Mouse (Mus musculus): ENCODE results near the gene Serpinb9b. TPM values are rescaled to one million over a fixed set of nuclear protein-coding genes. Genes with fewer than 3 reads are reported as not detected.
A peak's percentile ranks its signal among the peaks of the same experiment; 100 is the strongest.

Gene Serpinb9b
- polyA plus RNA-seq, 1 experiment from 2014 or later = 0.49 TPM

GRCm38 (mm10) chr13:33051697-33052096, 24.5 kb downstream of the Serpinb9b start:
- no peak for ATAC-seq (ENCODE audit: insufficient number of reproducible peaks, low FRiP score, low TSS enrichment, low read depth)
- no peaks in the 10 kb centered on the region for H3K9me3 ChIP-seq
- H3K4me1 ChIP-seq = no peaks in the 10 kb centered on the region
- WGBS = 58% methylated on average over 3 of the region's 3 CpGs
- no peak overlapping the region for H3K9ac ChIP-seq
- no peak overlapping the region for H3K4me2 ChIP-seq
- H3K4me3 ChIP-seq = no peak overlapping the region
- no peaks in the 10 kb centered on the region for H3K36me3 ChIP-seq
- no peaks in the 10 kb centered on the region for H3K27me3 ChIP-seq
- no peak overlapping the region for H3K27ac ChIP-seq

GRCm38 (mm10) chr13:33063048-33063447, 35.8 kb downstream of the Serpinb9b start:
- Histone ChIP-seq H3K4me3 (no peak overlapping the region), H3K4me2 (no peak overlapping the region), H3K27me3 (no peaks in the 10 kb centered on the region), H3K36me3 (no peaks in the 10 kb centered on the region), H3K4me1 (no peaks in the 10 kb centered on the region), H3K9ac (no peak overlapping the region), H3K27ac (no peak overlapping the region), H3K9me3 (no peaks in the 10 kb centered on the region)
- 83% methylated on average over 1 of the region's 1 CpGs for WGBS
- ATAC-seq (ENCODE audit: insufficient number of reproducible peaks, low FRiP score, low TSS enrichment, low read depth) = no peak

DNA sequence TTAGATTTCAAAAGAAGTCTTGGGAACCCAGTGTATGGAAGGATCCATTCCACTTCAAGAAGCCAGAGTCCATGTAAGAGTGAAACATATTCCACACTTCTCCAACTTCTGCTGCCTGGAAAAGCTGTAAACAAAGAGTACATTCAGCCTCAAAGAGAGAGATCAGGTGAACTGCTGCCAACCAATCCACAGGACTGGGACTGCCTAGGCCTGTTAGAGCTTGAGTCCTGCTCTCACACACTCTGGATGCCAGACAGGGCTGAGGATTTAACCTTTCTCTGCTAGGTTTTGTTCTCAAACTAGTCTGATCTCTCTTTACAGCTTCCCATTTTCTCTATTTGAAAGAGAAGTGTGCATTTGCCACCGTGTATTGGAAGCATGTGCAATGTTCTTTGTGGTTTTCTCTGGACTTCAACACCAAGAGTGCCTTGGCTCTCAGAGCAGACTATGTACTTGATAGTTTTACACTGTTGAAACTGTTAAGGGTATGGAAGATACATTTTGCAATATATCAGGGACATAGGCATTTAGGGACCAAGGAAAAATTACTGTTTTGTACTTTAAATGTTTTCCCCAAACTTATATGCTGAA, 40.3 kb downstream of the Serpinb9b start:
- H3K4me2 ChIP-seq = no peak overlapping the region
- H3K27ac ChIP-seq = peak overlapping the region; percentile 47
- no peaks in the 10 kb centered on the region for H3K4me1 ChIP-seq
- ATAC-seq (ENCODE audit: insufficient number of reproducible peaks, low FRiP score, low TSS enrichment, low read depth) = no peak
- no peak overlapping the region for H3K9ac ChIP-seq
- no peaks in the 10 kb centered on the region for H3K27me3 ChIP-seq
- H3K36me3 ChIP-seq = no peaks in the 10 kb centered on the region
- no peaks in the 10 kb centered on the region for H3K9me3 ChIP-seq
- WGBS = 49% methylated on average over 1 of the region's 1 CpGs
- H3K4me3 ChIP-seq = no peak overlapping the region

GRCm38 (mm10) chr13:33068164-33068563, 40.9 kb downstream of the Serpinb9b start:
- Histone ChIP-seq H3K27ac (no peak overlapping the region), H3K9me3 (no peaks in the 10 kb centered on the region), H3K4me2 (no peak overlapping the region), H3K27me3 (no peaks in the 10 kb centered on the region), H3K4me3 (no peak overlapping the region), H3K4me1 (no peaks in the 10 kb centered on the region), H3K9ac (no peak overlapping the region), H3K36me3 (no peaks in the 10 kb centered on the region)
- ATAC-seq (ENCODE audit: insufficient number of reproducible peaks, low FRiP score, low TSS enrichment, low read depth) = no peak
- WGBS = 82% methylated on average over 3 of the region's 3 CpGs

GRCm38 (mm10) chr13:33071776-33072175, 44.6 kb downstream of the Serpinb9b start:
- Histone ChIP-seq H3K27me3 (no peaks in the 10 kb centered on the region), H3K4me3 (no peak overlapping the region), H3K4me2 (no peak overlapping the region), H3K9ac (no peak overlapping the region), H3K27ac (no peak overlapping the region), H3K9me3 (no peaks in the 10 kb centered on the region), H3K36me3 (no peaks in the 10 kb centered on the region), H3K4me1 (no peaks in the 10 kb centered on the region)
- 67% methylated on average over 5 of the region's 5 CpGs for WGBS
- no peak for ATAC-seq (ENCODE audit: insufficient number of reproducible peaks, low FRiP score, low TSS enrichment, low read depth)

- no peaks in the 10 kb centered on the region for H3K36me3 ChIP-seq
- no peaks in the 10 kb centered on the region for H3K4me1 ChIP-seq
- H3K27me3 ChIP-seq = no peaks in the 10 kb centered on the region
- no peaks in the 10 kb centered on the region for H3K9me3 ChIP-seq
- H3K4me2 ChIP-seq = no peak overlapping the region
- no peak overlapping the region for H3K27ac ChIP-seq
- H3K4me3 ChIP-seq = no peak overlapping the region
- no peak overlapping the region for H3K9ac ChIP-seq
- no peak for ATAC-seq (ENCODE audit: insufficient number of reproducible peaks, low FRiP score, low TSS enrichment, low read depth)
These were observed 46.8 kb downstream of the Serpinb9b start for GRCm38 (mm10) chr13:33074029-33074428.

GRCm38 (mm10) chr13:33076247-33076646, 49.0 kb downstream of the Serpinb9b start:
- WGBS = 71% methylated on average over 3 of the region's 3 CpGs
- no peaks in the 10 kb centered on the region for H3K36me3 ChIP-seq
- H3K4me2 ChIP-seq = no peak overlapping the region

DNA sequence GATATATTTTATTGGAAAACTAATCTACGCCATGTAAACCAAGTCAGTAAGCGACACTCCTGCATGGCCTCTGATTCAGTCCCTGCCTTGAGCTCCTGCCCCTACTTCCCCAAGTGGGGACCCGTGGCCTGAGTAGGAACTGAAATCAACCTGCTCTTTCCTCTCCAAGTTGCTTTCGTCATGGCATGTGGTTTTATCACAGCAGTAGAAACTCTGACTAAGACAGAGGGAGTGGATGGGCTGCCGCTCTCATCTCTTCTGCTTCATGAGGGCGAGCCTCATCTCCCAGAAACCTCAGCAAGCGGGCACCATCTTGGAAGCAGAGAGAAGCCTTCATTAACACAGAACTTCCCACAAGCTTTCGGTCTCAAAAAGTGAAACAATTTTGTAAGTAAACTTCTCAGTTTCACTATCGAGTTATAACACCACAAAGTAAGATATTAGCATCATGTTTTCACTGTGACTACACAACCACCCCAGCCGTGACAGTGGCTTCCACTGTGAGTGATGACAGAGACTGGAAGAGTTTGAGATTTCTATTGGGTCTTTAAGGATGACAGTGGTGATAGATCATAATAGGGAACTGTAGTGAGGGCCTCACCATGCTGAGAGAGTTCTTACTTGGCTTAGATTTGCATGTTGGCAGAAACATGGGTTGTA, 49.9 kb downstream of the Serpinb9b start:
- no peaks in the 10 kb centered on the region for H3K4me1 ChIP-seq
- no peak overlapping the region for H3K9ac ChIP-seq
- H3K27ac ChIP-seq = no peak overlapping the region
- WGBS = 89% methylated on average over 10 of the region's 10 CpGs
- H3K27me3 ChIP-seq = no peaks in the 10 kb centered on the region
- no peaks in the 10 kb centered on the region for H3K36me3 ChIP-seq
- no peak overlapping the region for H3K4me2 ChIP-seq
- no peak overlapping the region for H3K4me3 ChIP-seq
- H3K9me3 ChIP-seq = no peaks in the 10 kb centered on the region
- no peak for ATAC-seq (ENCODE audit: insufficient number of reproducible peaks, low FRiP score, low TSS enrichment, low read depth)

More at GRCm38 (mm10) chr13:33076247-33076646, 49.0 kb downstream of the Serpinb9b start:
- Histone ChIP-seq H3K4me3 (no peak overlapping the region), H3K9ac (no peak overlapping the region), H3K9me3 (no peaks in the 10 kb centered on the region), H3K27ac (no peak overlapping the region), H3K27me3 (no peaks in the 10 kb centered on the region), H3K4me1 (no peaks in the 10 kb centered on the region)
- no peak for ATAC-seq (ENCODE audit: insufficient number of reproducible peaks, low FRiP score, low TSS enrichment, low read depth)

DNA sequence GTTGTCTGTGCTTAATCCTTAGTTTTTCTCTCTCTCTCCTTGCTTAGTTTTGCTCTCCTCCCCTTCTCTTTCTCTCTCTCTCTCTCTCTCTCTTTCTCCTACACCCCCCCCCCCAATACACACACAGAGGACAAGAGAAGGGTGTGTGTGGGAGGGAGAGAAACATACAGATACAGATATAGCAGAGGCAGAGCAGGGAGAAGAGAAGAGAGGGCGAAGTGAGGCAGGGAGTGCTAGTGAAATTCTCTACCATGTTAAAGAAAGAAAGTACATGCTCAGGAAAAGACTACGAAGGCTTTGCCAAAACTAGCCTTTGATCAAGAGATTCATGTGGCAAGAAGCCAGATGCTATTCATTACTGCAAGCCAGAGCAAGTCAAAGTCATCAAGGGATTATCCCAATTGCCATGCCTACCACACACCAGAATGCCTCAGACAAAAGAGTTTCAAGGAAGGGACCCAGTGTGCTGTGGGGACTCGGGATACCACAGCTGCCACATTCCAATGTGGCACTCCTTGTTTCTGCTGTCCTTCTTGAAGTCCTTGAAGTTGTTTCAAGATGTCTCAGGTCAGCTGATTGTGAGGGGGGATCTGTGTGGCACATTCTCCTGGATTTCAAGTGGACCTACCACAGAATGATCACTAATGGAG, 51.0 kb downstream of the Serpinb9b start, which contains the start of gene Serpinb1b:
Serpinb1b (plus strand) TSS at position 520 of the 650 bp plus-strand sequence.
- Histone ChIP-seq H3K27ac (no peak within 1 kb of the TSS), H3K4me3 (no peak within 1 kb of the TSS), H3K9me3 (no peaks in the 10 kb centered on the region), H3K9ac (no peak within 1 kb of the TSS), H3K36me3 (no peaks in the 10 kb centered on the region), H3K4me1 (no peaks in the 10 kb centered on the region), H3K4me2 (no peak within 1 kb of the TSS), H3K27me3 (no peaks in the 10 kb centered on the region)
- ATAC-seq (ENCODE audit: insufficient number of reproducible peaks, low FRiP score, low TSS enrichment, low read depth) = no peak
- 40% methylated on average over 3 of the region's 3 CpGs for WGBS

GRCm38 (mm10) chr13:33079391-33079790, 52.2 kb downstream of the Serpinb9b start:
- no peak overlapping the region for H3K27ac ChIP-seq
- no peak overlapping the region for H3K9ac ChIP-seq
- no peaks in the 10 kb centered on the region for H3K27me3 ChIP-seq
- H3K4me3 ChIP-seq = no peak overlapping the region
- H3K9me3 ChIP-seq = no peaks in the 10 kb centered on the region
- ATAC-seq (ENCODE audit: insufficient number of reproducible peaks, low FRiP score, low TSS enrichment, low read depth) = no peak
- H3K4me2 ChIP-seq = no peak overlapping the region
- 21% methylated on average over 6 of the region's 6 CpGs for WGBS
- no peaks in the 10 kb centered on the region for H3K36me3 ChIP-seq
- no peaks in the 10 kb centered on the region for H3K4me1 ChIP-seq

- H3K27me3 ChIP-seq = no peaks in the 10 kb centered on the region
- H3K4me1 ChIP-seq = no peaks in the 10 kb centered on the region; the same call in 1 of the 2 replicates
- WGBS = 25% methylated on average over 3 of the region's 3 CpGs
- H3K9me3 ChIP-seq = no peaks in the 10 kb centered on the region
- no peak for ATAC-seq (ENCODE audit: insufficient number of reproducible peaks, low FRiP score, low TSS enrichment, low read depth)
- no peaks in the 10 kb centered on the region for H3K36me3 ChIP-seq
- no peak overlapping the region for H3K27ac ChIP-seq
- H3K4me3 ChIP-seq = no peak overlapping the region
- no peak overlapping the region for H3K9ac ChIP-seq
- no peak overlapping the region for H3K4me2 ChIP-seq
These were observed 53.1 kb downstream of the Serpinb9b start for GRCm38 (mm10) chr13:33080356-33080755.

DNA sequence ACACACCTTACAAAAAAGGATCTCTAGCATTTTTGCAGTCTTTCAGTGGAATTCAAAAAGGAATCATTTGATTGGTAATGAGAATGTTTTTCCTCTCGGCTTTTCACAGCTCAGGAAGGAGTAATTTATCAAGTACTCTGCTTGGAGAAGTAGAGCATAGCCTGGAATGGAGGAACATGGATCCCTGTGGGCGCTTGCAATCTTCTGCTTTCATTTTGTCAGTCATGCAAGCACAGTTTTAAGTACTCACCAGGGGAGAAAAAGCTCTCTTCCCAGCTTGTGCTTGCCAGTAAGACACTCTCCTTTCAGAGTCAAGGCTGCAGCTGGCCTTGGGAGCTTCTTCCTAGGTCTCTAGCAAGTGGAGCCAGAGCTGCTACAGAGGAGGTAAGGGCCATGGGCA, 56.6 kb downstream of the Serpinb9b start:
- ATAC-seq (ENCODE audit: insufficient number of reproducible peaks, low FRiP score, low TSS enrichment, low read depth) = no peak
- H3K36me3 ChIP-seq = no peaks in the 10 kb centered on the region

More for the DNA sequence above, 56.6 kb downstream of the Serpinb9b start:
- H3K27ac ChIP-seq = no peak overlapping the region
- no peaks in the 10 kb centered on the region for H3K9me3 ChIP-seq
- WGBS = 58% methylated on average over 2 of the region's 2 CpGs
- H3K9ac ChIP-seq = no peak overlapping the region
- H3K4me1 ChIP-seq = no peaks in the 10 kb centered on the region; the same call in 1 of the 2 replicates
- H3K27me3 ChIP-seq = no peaks in the 10 kb centered on the region
- no peak overlapping the region for H3K4me2 ChIP-seq
- no peak overlapping the region for H3K4me3 ChIP-seq

All from limb, embryonic 15.5 days (tissue).